Mouse (Mus musculus) cortical plate, adult 2 months (tissue): ENCODE measurements around the gene Cd300lf.

Source experiments
- CTCF ChIP-seq: fragments of 200-500 bp; IDR thresholded peaks from 2 replicates; pipeline ENCODE4 v1.5.1; 2011; ENCODE audit warnings: mild to moderate bottlenecking, control low read depth, low read length; ENCODE audit not compliant: insufficient read depth; ENCODE audit errors: extremely low read depth
- POLR2A ChIP-seq: fragments of 200-500 bp; IDR thresholded peaks from 2 replicates; pipeline ENCODE4 v1.6.1; 2011; ENCODE audit warnings: mild to moderate bottlenecking, low read length, control low read depth; ENCODE audit not compliant: insufficient read depth; ENCODE audit errors: extremely low read depth

GRCm38 (mm10) chr11:115086213-115086612, 47.6 kb downstream of the Cd300lf start:
- TF ChIP-seq CTCF (no peak), POLR2A (no peak)
